Mouse (Mus musculus) megakaryocyte, embryonic 14.5 days (primary cell): Measurements from ENCODE around the gene Fis1. TPM values are rescaled to one million over a fixed set of nuclear protein-coding genes. Genes with fewer than 3 reads are reported as not detected.

Experiments
- H3K27me3 ChIP-seq: replicated peaks from 2 replicates; pipeline ENCODE3; 2012; ENCODE audit warnings: inconsistent platforms
- H3K36me3 ChIP-seq: replicated peaks from 2 replicates; pipeline ENCODE3; 2012; ENCODE audit warnings: low read length, inconsistent platforms, mixed read lengths
- H3K4me1 ChIP-seq: 2 replicates; pipeline ENCODE4 v1.6.1; 2012; ENCODE audit warnings: inconsistent platforms
- H3K4me3 ChIP-seq: replicated peaks from 2 replicates; pipeline ENCODE3; 2012; ENCODE audit warnings: moderate library complexity, mild to moderate bottlenecking, inconsistent platforms
- H3K9me3 ChIP-seq: 2 replicates; pipeline ENCODE4 v1.6.1; 2012; ENCODE audit warnings: inconsistent platforms
- FLI1 ChIP-seq: IDR thresholded peaks from 2 replicates; pipeline ENCODE4 v1.6.1; 2012; ENCODE audit warnings: low read length, inconsistent platforms, mixed read lengths
- GATA1 ChIP-seq: IDR thresholded peaks from 3 replicates; pipeline ENCODE4 v1.6.1; 2012; ENCODE audit warnings: mixed read lengths, low read length, inconsistent platforms, borderline replicate concordance
- polyA plus RNA-seq: library from polyadenylated mRNA; stranded (reverse); fragments of >175 nt; gene quantifications from 2 replicates; pipeline ENCODE4 v1.2.3, GENCODE M21; 2012; ENCODE audit warnings: low replicate concordance; ENCODE audit not compliant: insufficient read depth

Gene Fis1
- polyA plus RNA-seq, 1 experiment = 1,064 TPM

DNA sequence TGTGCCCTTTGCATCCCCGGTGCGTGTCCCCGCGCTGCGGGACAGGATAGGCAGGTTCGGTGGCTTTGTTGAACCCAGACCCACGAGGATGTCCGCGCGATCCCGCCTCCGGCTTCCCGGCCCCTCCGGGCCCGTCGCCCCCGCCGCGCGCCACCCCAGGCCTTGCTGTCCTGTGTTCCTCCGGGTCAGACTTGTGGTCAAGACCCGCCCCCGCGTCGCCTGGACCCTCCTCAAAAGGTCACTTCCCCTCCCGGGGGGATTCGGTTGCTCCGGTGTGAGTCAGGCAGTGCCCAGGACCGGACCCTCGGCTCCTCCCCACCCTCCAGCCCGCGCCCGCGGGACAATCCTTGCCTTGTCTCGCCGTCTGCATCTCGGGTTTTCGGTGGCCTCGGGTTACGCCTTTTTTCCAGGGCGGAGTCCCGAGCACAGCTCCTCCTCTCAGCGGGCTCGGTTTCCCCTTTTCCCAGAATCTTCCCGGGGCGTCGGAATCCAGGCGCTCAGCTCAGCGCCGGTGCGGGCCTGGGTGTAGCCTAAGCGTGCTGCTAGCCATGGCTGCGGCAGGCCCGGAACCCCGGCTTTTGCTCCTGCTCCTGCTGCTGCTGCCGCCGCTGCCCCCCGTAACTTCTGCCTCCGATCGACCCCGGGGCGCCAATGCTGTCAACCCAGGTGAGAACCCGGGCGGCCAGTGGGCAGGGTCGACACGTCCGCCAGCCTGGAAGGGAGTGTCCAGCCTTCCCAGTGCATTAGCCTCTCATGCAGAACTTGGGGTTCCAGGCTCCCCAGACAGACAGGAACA, 34.3 kb downstream of the Fis1 start:
- Histone ChIP-seq H3K36me3 (peaks cover 67% of the 10 kb centered on the region), H3K4me1 (peaks cover 40% of the 10 kb centered on the region), H3K4me3 (peak overlapping the region; percentile 95), H3K9me3 (no peaks in the 10 kb centered on the region), H3K27me3 (no peaks in the 10 kb centered on the region)
- TF ChIP-seq GATA1 (no peak), FLI1 (no peak)

DNA sequence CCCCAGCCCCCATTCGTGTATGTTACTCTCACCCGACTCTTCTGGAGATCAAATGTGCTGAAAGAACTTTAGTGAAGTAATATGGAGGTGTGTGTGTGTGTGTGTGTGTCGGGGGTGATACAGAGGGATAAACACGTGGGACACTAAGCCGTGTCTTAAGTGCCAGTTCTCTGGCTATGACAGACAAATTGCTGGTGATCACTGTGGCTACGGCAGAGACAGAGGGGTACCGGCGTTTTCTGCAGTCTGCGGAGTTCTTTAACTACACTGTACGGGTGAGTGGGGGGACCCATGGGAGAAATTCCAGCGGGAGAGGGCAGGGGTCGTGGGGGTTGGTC, 34.8 kb downstream of the Fis1 start, which contains the start of gene Znhit1:
Gene Znhit1 (minus strand): TSS at position 88 of the 338 bp plus-strand sequence.
- H3K36me3 ChIP-seq = peaks cover 67% of the 10 kb centered on the region
- H3K9me3 ChIP-seq = no peaks in the 10 kb centered on the region
- TF ChIP-seq GATA1 (no peak), FLI1 (no peak)
- H3K4me1 ChIP-seq = peaks cover 40% of the 10 kb centered on the region
- no peaks in the 10 kb centered on the region for H3K27me3 ChIP-seq
- H3K4me3 ChIP-seq = peak within 1 kb of the TSS; percentile 95

DNA sequence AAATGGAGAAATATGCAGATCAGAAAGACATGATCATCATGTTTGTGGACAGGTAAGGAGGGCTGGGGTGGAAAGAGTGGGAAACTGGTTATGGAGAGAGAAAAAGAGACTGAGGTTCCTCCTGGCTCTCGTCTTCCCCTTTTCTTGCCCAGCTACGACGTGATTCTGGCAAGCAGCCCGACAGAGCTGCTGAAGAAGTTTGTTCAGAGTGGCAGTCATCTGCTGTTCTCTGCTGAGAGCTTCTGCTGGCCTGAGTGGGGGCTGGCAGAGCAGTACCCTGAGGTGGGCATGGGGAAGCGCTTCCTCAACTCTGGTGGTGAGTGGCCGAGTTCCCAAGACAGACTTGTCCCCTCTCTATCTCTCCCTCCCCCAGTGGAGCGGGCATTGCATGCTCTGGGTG, 35.3 kb downstream of the Fis1 start:
- Histone ChIP-seq H3K4me1 (peaks cover 40% of the 10 kb centered on the region), H3K9me3 (no peaks in the 10 kb centered on the region), H3K27me3 (no peaks in the 10 kb centered on the region), H3K36me3 (peaks cover 67% of the 10 kb centered on the region), H3K4me3 (peak overlapping the region; percentile 95)
- TF ChIP-seq FLI1 (no peak), GATA1 (no peak)

DNA sequence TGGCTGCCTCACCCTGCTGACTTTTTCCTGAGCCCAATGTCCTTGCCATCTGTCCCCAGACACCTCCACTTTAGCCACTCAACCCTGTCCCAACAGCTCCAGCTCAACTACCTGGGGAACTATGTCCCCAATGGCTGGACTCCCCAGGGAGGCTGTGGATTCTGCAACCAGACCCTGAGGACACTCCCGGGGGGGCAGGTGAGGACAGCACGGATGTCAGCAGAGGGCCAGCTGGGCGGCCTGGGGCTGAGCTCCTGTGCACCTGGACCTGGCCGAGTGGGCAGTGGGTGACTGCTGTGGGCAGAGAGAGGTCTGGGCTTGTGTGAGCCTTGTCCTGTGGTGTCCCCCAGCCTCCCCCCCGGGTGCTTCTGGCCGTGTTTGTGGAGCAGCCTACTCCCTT, 36.7 kb downstream of the Fis1 start:
- Histone ChIP-seq H3K9me3 (no peaks in the 10 kb centered on the region), H3K27me3 (no peaks in the 10 kb centered on the region), H3K4me3 (no peak overlapping the region), H3K36me3 (peaks cover 67% of the 10 kb centered on the region), H3K4me1 (peaks cover 42% of the 10 kb centered on the region)
- no peak for TF ChIP-seq FLI1
- no peak for TF ChIP-seq GATA1

DNA sequence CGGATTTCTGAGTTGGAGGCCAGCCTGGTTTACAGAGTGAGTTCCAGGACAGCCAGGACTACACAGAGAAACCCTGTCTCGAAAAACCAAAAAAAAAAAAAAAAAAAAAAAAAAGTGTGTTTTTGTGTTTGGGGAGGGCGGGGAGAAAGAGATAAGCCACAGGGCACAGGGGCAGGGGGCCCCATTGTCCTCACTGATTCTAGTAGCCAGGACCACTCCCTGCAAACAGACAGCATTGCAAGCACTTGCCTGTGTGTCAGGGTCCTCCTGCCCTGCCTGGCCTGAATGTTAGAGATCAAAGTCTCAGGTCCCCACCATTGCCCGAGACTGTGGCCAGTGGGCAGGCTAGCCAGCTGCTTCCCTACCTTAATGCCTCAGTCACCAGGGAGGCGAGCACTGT, 46.4 kb downstream of the Fis1 start:
- no peak overlapping the region for H3K4me3 ChIP-seq

DNA sequence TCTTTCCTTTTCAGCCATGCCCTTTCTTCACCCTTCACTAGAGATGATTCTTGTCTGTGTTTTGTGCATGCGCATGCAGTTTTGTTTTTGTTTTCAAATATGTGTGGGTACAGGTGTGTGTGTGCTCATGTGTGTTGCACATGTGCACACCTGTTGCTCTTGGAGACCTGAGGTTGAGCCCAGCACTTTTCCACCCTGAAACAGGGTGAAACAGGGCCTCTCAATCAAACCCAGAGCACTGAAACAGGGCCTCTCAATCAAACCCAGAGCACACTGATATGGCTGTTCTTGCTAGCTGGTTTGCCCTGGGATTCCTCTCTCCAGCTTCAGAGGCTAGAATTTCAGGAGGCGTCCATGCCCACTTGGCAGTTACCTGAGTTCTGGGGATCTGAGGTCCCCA, 47.5 kb downstream of the Fis1 start:
- peaks cover 5% of the 10 kb centered on the region; the same call in 1 of the 2 replicates for H3K4me1 ChIP-seq
- H3K4me3 ChIP-seq = no peak overlapping the region
- H3K9me3 ChIP-seq = no peaks in the 10 kb centered on the region
- TF ChIP-seq GATA1 (no peak), FLI1 (no peak)
- peaks cover 7% of the 10 kb centered on the region for H3K36me3 ChIP-seq
- peaks cover 25% of the 10 kb centered on the region for H3K27me3 ChIP-seq

More for the DNA sequence above, 46.4 kb downstream of the Fis1 start:
- Histone ChIP-seq H3K4me1 (peaks cover 13% of the 10 kb centered on the region; the same call in 1 of the 2 replicates), H3K36me3 (peaks cover 19% of the 10 kb centered on the region), H3K27me3 (peaks cover 16% of the 10 kb centered on the region), H3K9me3 (no peaks in the 10 kb centered on the region)
- TF ChIP-seq FLI1 = no peak
- no peak for TF ChIP-seq GATA1

DNA sequence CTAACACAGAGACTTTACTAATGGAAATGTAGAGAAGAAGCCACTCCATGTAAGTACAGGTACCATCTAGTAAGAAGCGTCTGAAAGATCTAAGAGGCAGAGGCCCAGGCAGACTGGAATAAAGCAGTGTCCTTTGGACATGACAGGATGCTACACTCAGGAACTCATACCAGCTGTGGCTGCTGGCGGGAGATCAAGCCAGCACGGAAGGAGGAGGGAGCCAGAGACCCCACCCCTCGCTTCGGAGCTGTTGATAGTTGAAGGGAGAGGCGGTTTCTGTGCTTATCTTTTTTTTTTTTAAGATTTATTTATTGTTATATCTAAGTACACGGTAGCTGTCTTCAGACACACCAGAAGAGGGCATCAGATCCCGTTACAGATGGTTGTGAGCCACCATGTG, 54.2 kb downstream of the Fis1 start:
- peaks cover 40% of the 10 kb centered on the region for H3K27me3 ChIP-seq
- TF ChIP-seq GATA1 (no peak), FLI1 (no peak)
- H3K4me3 ChIP-seq = no peak overlapping the region
- H3K36me3 ChIP-seq = no peaks in the 10 kb centered on the region
- no peaks in the 10 kb centered on the region for H3K4me1 ChIP-seq
- H3K9me3 ChIP-seq = no peaks in the 10 kb centered on the region

DNA sequence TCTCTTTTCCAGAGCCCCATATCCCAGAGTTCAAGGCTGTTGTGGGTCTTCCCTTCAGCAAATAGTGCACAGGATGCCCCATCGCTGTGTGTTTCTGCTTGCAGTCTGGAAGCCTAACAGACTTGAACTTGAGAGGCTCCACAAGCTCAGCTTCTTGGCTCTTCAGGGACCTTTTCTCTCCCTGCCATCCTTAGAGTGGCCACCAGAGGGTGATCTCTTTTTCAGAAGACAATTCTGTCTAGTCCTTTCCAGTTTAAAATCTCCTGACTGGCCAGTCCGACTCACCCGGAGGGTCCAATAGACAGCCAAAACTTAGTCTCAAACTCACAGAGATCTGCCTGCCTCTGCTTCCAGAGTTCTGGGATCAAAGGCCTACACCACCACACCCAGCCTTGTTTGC, 56.9 kb downstream of the Fis1 start:
- peaks cover 36% of the 10 kb centered on the region for H3K27me3 ChIP-seq

DNA sequence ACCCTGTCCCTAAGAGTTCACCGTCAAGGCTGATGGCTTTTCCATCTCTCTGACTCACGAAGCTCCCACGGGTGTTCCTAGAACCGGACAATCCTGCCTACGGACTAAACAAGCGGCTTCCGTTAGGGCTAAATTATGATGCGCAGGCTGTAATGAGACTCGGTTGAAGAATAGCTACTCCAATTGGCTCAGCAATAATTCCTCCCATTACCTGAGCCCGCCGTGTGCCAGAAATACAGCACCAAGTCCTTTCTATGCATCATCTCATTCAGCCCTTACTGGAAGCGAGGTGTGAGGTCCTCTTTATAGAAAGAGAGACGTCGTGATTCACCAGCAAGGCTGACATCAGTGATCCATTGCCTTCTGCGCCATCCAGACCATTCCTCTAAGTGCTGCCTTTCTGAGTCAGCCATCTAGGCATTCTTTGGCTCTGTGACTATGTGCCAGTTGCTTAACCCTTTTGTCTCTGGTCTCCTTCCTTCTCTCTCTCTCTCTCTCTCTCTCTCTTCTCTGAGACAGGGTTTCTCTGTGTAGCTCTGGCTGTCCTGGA, 59.4 kb downstream of the Fis1 start:
- peaks cover 28% of the 10 kb centered on the region for H3K27me3 ChIP-seq
- no peaks in the 10 kb centered on the region for H3K4me1 ChIP-seq
- no peak for TF ChIP-seq FLI1
- no peak for TF ChIP-seq GATA1
- H3K4me3 ChIP-seq = no peak overlapping the region
- peaks cover 22% of the 10 kb centered on the region for H3K9me3 ChIP-seq
- H3K36me3 ChIP-seq = no peaks in the 10 kb centered on the region

More for the DNA sequence above, 56.9 kb downstream of the Fis1 start:
- H3K9me3 ChIP-seq = peaks cover 13% of the 10 kb centered on the region
- H3K36me3 ChIP-seq = no peaks in the 10 kb centered on the region
- no peak overlapping the region for H3K4me3 ChIP-seq
- H3K4me1 ChIP-seq = no peaks in the 10 kb centered on the region
- no peak for TF ChIP-seq GATA1
- TF ChIP-seq FLI1 = no peak

Other genes with a start within 250 kb of the Fis1 start
- gene Col26a1, start 70.1 kb upstream of the Fis1 start, polyA plus RNA-seq = not detected in 2 replicates
- gene Ift22, start 45.1 kb upstream of the Fis1 start, polyA plus RNA-seq = 13.9 and 14.8 TPM in 2 replicates
- 0.90 and 4.8 TPM in 2 replicates for gene Cldn15, start 13.3 kb downstream of the Fis1 start, polyA plus RNA-seq
- gene Plod3, start 33.7 kb downstream of the Fis1 start, polyA plus RNA-seq = 32.3 and 34.6 TPM in 2 replicates
- gene Znhit1, start 34.7 kb downstream of the Fis1 start, polyA plus RNA-seq = 438 and 561 TPM in 2 replicates
- 0.38 TPM in 1 of 2 replicates, not detected in the other for gene Vgf, start 73.1 kb downstream of the Fis1 start, polyA plus RNA-seq
- gene Ap1s1, start 92.9 kb downstream of the Fis1 start, polyA plus RNA-seq = 253 and 284 TPM in 2 replicates
- 0.17 TPM in 1 of 2 replicates, not detected in the other for gene Serpine1, start 119.0 kb downstream of the Fis1 start, polyA plus RNA-seq
- 2.1 and 3.8 TPM in 2 replicates for gene Trim56, start 162.9 kb downstream of the Fis1 start, polyA plus RNA-seq
- not detected in 2 replicates for gene Muc3, start 196.0 kb downstream of the Fis1 start, polyA plus RNA-seq